Mouse (Mus musculus) monocyte, adult 5-6 weeks (primary cell): Measurements from ENCODE around the gene Gm28043. TPM values are rescaled to one million over a fixed set of nuclear protein-coding genes. Genes with fewer than 3 reads are reported as not detected.
A peak's percentile ranks its signal among the peaks of the same experiment; 100 is the strongest.

ENCODE experiments used
- ATAC-seq: fragments of 153-309, 156-312 bp; replicated peaks from 2 replicates; pipeline ENCODE4 v1.8.0; 2017; ENCODE audit warnings: mild to moderate bottlenecking; ENCODE audit not compliant: low TSS enrichment, insufficient number of reproducible peaks, severe bottlenecking, poor library complexity, low FRiP score
- total RNA-seq: library from RNA; stranded (forward); fragments of 200-1000, 200-491, 200-594 nt; gene quantifications from 3 replicates; pipeline ENCODE4 v1.2.3, GENCODE M21; 2017

Gene Gm28043
- total RNA-seq, 1 experiment from 2014 or later = 17.9 TPM

GRCm38 (mm10) chr17:29669936-29670335 is 55.3 kb downstream of the Gm28043 start:
- 0 out of 2 replicates have a peak, but pooled peaks have one; percentile 15 for ATAC-seq

- no peak for ATAC-seq
Measured at GRCm38 (mm10) chr17:29671021-29671420, 56.3 kb downstream of the Gm28043 start.

GRCm38 (mm10) chr17:29673325-29673724 is 58.6 kb downstream of the Gm28043 start:
- no peak for ATAC-seq

- ATAC-seq = no peak
Measured at GRCm38 (mm10) chr17:29678526-29678925, 63.9 kb downstream of the Gm28043 start.

- ATAC-seq = no peak
Measured at GRCm38 (mm10) chr17:29679038-29679767, 64.5 kb downstream of the Gm28043 start.

GRCm38 (mm10) chr17:29680174-29680573 is 65.5 kb downstream of the Gm28043 start:
- ATAC-seq = no peak

GRCm38 (mm10) chr17:29680921-29681320 is 66.2 kb downstream of the Gm28043 start:
- ATAC-seq = no peak

- ATAC-seq = no peak
Measured at GRCm38 (mm10) chr17:29681669-29682068, 67.0 kb downstream of the Gm28043 start.

GRCm38 (mm10) chr17:29682261-29682660 is 67.6 kb downstream of the Gm28043 start:
- ATAC-seq = no peak

GRCm38 (mm10) chr17:29683127-29683526 is 68.5 kb downstream of the Gm28043 start:
- no peak for ATAC-seq

GRCm38 (mm10) chr17:29684275-29684674 is 69.6 kb downstream of the Gm28043 start:
- no peak for ATAC-seq

GRCm38 (mm10) chr17:29686771-29687170 is 72.1 kb downstream of the Gm28043 start:
- ATAC-seq = no peak

- no peak for ATAC-seq
Measured at GRCm38 (mm10) chr17:29687373-29687772, 72.7 kb downstream of the Gm28043 start.

- no peak for ATAC-seq
Measured at GRCm38 (mm10) chr17:29688610-29689009, 73.9 kb downstream of the Gm28043 start.

GRCm38 (mm10) chr17:29690257-29690656 is 75.6 kb downstream of the Gm28043 start:
- no peak for ATAC-seq

GRCm38 (mm10) chr17:29692827-29693226 is 78.2 kb downstream of the Gm28043 start:
- ATAC-seq = no peak

- no peak for ATAC-seq
Measured at GRCm38 (mm10) chr17:29693571-29693970, 78.9 kb downstream of the Gm28043 start.

GRCm38 (mm10) chr17:29694516-29694915 is 79.8 kb downstream of the Gm28043 start:
- no peak for ATAC-seq

GRCm38 (mm10) chr17:29696940-29697339 is 82.3 kb downstream of the Gm28043 start:
- ATAC-seq = no peak

- no peak for ATAC-seq
Measured at GRCm38 (mm10) chr17:29698421-29698820, 83.7 kb downstream of the Gm28043 start.

GRCm38 (mm10) chr17:29700573-29700972 is 85.9 kb downstream of the Gm28043 start:
- no peak for ATAC-seq
